In the genomic region with DNA sequence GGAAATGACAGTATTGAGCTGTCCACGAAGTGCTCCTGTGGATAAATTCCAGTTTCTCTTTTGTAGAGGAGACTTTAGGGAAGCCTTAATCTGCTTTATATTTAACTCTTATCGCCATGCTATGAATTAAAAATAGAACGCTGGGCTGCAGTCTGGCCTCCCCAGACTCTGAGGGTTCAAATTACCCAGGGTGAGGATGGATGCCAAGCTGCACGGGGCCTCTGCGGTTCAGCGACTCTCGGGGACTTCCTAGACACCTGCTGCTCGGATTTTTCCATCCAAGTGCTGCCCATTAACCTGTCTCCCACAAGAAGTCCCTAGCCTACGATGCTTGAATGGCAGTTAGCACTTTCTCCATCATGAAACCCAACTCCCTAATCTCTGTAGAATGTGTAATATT, we compare ENCODE assay signal across 9 mouse cellular contexts.
DNase-seq lines count a peak whose midpoint lies in the region; ATAC-seq lines count a peak whose summit lies in the region.
"Had no signal": no experiment of that assay in that cellular context is flagged by ENCODE, and none has a peak within 500 bp of the region (broad histone marks: within the 10 kb centered on the region; RNA-seq: fewer than 3 reads in every experiment).

No protein-coding gene starts in this region.

- DNase-seq in A20 (ENCODE audit: low read depth, low spot score): peak; percentile 36
- DNase-seq in natural killer cell, adult 2 months (ENCODE audit: low spot score in 2 of 2): no peak
- no peak for DNase-seq in testis, postnatal 14 days (ENCODE audit: low spot score)
- DNase-seq: liver, embryonic 13.5 days had no signal

- H3K27ac ChIP-seq in embryonic facial prominence, embryonic 15.5 days (replicated peaks): no peak overlapping the region
- H3K27ac ChIP-seq in heart, embryonic 13.5 days (replicated peaks): peak overlapping the region; percentile 90
- H3K27ac ChIP-seq in kidney, embryonic 16.5 days (ENCODE audit: low read length): no peak overlapping the region
- H3K27ac ChIP-seq in midbrain, embryonic 13.5 days: no peak overlapping the region
- H3K27ac ChIP-seq: liver, embryonic 13.5 days had no signal

- 27% methylated on average over 9 of the region's 9 CpGs for WGBS in embryonic facial prominence, embryonic 15.5 days
- 25% methylated on average over 9 of the region's 9 CpGs for WGBS in heart, embryonic 13.5 days
- WGBS in kidney, embryonic 16.5 days: 19% methylated on average over 9 of the region's 9 CpGs
- WGBS in midbrain, embryonic 13.5 days: 53% methylated on average over 9 of the region's 9 CpGs

- no peak overlapping the region for H3K4me2 ChIP-seq in embryonic facial prominence, embryonic 15.5 days (replicated peaks)
- H3K4me2 ChIP-seq in heart, embryonic 13.5 days: peak overlapping the region; percentile 22
- no peak overlapping the region for H3K4me2 ChIP-seq in kidney, embryonic 16.5 days (replicated peaks; ENCODE audit: low read depth, low read length)
- no peak overlapping the region for H3K4me2 ChIP-seq in midbrain, embryonic 13.5 days (replicated peaks)
- H3K4me2 ChIP-seq: liver, embryonic 13.5 days had no signal

- H3K27me3 ChIP-seq in embryonic facial prominence, embryonic 15.5 days: no peaks in the 10 kb centered on the region
- H3K27me3 ChIP-seq in heart, embryonic 13.5 days (replicated peaks): no peaks in the 10 kb centered on the region
- H3K27me3 ChIP-seq in kidney, embryonic 16.5 days (ENCODE audit: insufficient read depth, low read length): no peaks in the 10 kb centered on the region
- no peaks in the 10 kb centered on the region for H3K27me3 ChIP-seq in midbrain, embryonic 13.5 days
- H3K27me3 ChIP-seq: liver, embryonic 13.5 days; megakaryocyte, embryonic 14.5 days had no signal

- H3K9me3 ChIP-seq in embryonic facial prominence, embryonic 15.5 days (replicated peaks): no peaks in the 10 kb centered on the region
- no peaks in the 10 kb centered on the region for H3K9me3 ChIP-seq in heart, embryonic 13.5 days
- H3K9me3 ChIP-seq in kidney, embryonic 16.5 days (ENCODE audit: low read length): no peaks in the 10 kb centered on the region
- H3K9me3 ChIP-seq in midbrain, embryonic 13.5 days: no peaks in the 10 kb centered on the region
- H3K9me3 ChIP-seq: liver, embryonic 13.5 days had no signal

- peak; percentile 77 for ATAC-seq in embryonic facial prominence, embryonic 15.5 days (ENCODE audit: insufficient number of reproducible peaks, low FRiP score, low TSS enrichment, low read depth)
- ATAC-seq in heart, embryonic 13.5 days (ENCODE audit: extremely low read depth, insufficient number of reproducible peaks, low FRiP score, low TSS enrichment): no peak
- ATAC-seq in kidney, embryonic 16.5 days (ENCODE audit: low FRiP score, low TSS enrichment): peak; percentile 74; the same call in 1 of the 2 replicates
- ATAC-seq in midbrain, embryonic 13.5 days: no peak

- H3K9ac ChIP-seq in embryonic facial prominence, embryonic 15.5 days: no peak overlapping the region
- no peak overlapping the region for H3K9ac ChIP-seq in heart, embryonic 13.5 days
- no peak overlapping the region for H3K9ac ChIP-seq in kidney, embryonic 16.5 days (replicated peaks; ENCODE audit: low read length)
- no peak overlapping the region for H3K9ac ChIP-seq in midbrain, embryonic 13.5 days (replicated peaks)
- H3K9ac ChIP-seq: liver, embryonic 13.5 days had no signal

- H3K4me1 ChIP-seq in embryonic facial prominence, embryonic 15.5 days: 0 out of 2 replicates have a peak, but pooled peaks cover 4% of the 10 kb centered on the region
- peaks cover 47% of the 10 kb centered on the region for H3K4me1 ChIP-seq in heart, embryonic 13.5 days
- H3K4me1 ChIP-seq in kidney, embryonic 16.5 days (ENCODE audit: insufficient read depth, low read length): peaks cover 16% of the 10 kb centered on the region
- H3K4me1 ChIP-seq in midbrain, embryonic 13.5 days (replicated peaks): no peaks in the 10 kb centered on the region
- H3K4me1 ChIP-seq: liver, embryonic 13.5 days; megakaryocyte, embryonic 14.5 days had no signal

- H3K36me3 ChIP-seq in embryonic facial prominence, embryonic 15.5 days: no peaks in the 10 kb centered on the region
- H3K36me3 ChIP-seq in heart, embryonic 13.5 days: no peaks in the 10 kb centered on the region
- H3K36me3 ChIP-seq in kidney, embryonic 16.5 days (ENCODE audit: insufficient read depth, low read length): no peaks in the 10 kb centered on the region
- H3K36me3 ChIP-seq in midbrain, embryonic 13.5 days: no peaks in the 10 kb centered on the region
- H3K36me3 ChIP-seq: liver, embryonic 13.5 days had no signal

- H3K4me3 ChIP-seq in embryonic facial prominence, embryonic 15.5 days (replicated peaks): no peak overlapping the region
- H3K4me3 ChIP-seq in heart, embryonic 13.5 days: no peak overlapping the region
- H3K4me3 ChIP-seq in kidney, embryonic 16.5 days (ENCODE audit: low read length): no peak overlapping the region
- H3K4me3 ChIP-seq in midbrain, embryonic 13.5 days (replicated peaks): no peak overlapping the region
- H3K4me3 ChIP-seq: liver, embryonic 13.5 days; megakaryocyte, embryonic 14.5 days had no signal

Comparison
In these comparisons a context has a peak if more than half of its experiments do, and no peak if none do; other contexts are left out.
1. ATAC-seq: peak in embryonic facial prominence, embryonic 15.5 days (single experiment) and kidney, embryonic 16.5 days (single experiment); none in heart, embryonic 13.5 days (single experiment) and midbrain, embryonic 13.5 days (single experiment).